Mouse (Mus musculus) erythroid progenitor cell, adult 5-6 weeks (primary cell): ENCODE data around the gene Gm43720. TPM values are rescaled to one million over a fixed set of nuclear protein-coding genes. Genes with fewer than 3 reads are reported as not detected.
"Not testable (repeated sequence)": the region's sequence is repeated elsewhere in the genome, so short reads cannot be mapped to it uniquely, and the experiment has no call there.

Experiments used
- ATAC-seq: replicated peaks from 2 replicates; pipeline ENCODE4 v1.8.0; 2016; ENCODE audit warnings: moderate number of reproducible peaks, mild to moderate bottlenecking, moderate TSS enrichment, inconsistent platforms; ENCODE audit not compliant: poor library complexity, low FRiP score, severe bottlenecking
- total RNA-seq, 2 experiments: library from RNA; stranded (forward) in 1 of 2; stranded (reverse) in 1 of 2; fragments of 150-400 nt in 1 of 2; fragments of 186-747, 209-891 nt in 1 of 2; gene quantifications; 2 replicates each; pipeline versions ENCODE4 v1.2.3 to v1.2.4; 2015 to 2017; ENCODE audit warnings: low replicate concordance in 2 of 2

Gene Gm43720
- total RNA-seq, 2 experiments from 2014 or later, result not detected

- ATAC-seq, result no peak
These were observed 53.3 kb downstream of the Gm43720 start for GRCm38 (mm10) chr5:138226491-138226890.

DNA sequence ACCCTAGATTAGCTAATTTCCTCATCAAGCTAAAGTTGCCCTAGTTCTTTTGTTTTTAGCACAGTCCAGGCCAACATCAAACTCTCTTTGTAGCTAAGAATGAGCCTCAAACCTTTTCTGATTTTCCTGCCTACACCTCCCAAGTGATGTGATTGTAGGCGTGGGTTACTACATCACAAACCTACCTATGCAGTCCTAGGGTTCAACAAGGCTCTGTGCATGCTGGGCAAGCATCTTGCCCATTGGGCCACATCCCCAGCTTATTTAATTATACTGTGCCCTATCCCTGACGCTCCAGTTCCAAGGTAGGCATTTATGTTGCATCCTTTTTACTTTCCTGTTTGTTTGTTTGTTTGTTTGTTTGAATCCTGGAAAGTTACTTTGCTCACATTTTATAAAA, 54.1 kb downstream of the Gm43720 start, which contains the start of gene Nxpe5:
Nxpe5 (plus strand) TSS at position 199 of the 400 bp plus-strand sequence.
- no peak for ATAC-seq

GRCm38 (mm10) chr5:138223287-138223686, 56.5 kb downstream of the Gm43720 start:
- ATAC-seq, result no peak

DNA sequence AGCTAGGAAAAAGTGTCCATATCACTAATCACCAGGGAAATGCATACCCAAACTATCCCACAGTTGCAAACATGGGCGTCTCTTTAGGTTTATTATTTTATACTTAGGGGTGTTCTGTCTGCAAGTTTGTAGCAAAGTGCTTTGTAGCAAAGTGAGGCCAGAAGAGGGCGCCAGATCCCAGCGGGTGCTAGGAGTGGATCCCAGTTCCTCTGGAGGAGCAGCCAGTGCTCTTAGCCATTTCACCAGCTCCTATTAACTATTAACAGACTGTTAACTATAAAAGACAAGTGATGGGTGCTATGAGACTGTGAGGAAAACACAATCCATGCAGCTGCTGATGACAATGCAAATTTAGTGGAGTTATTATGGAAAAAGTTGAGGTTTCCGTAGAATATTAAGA, 57.6 kb downstream of the Gm43720 start:
- ATAC-seq, result 0 out of 2 replicates have a peak, but pooled peaks have one; percentile 57

DNA sequence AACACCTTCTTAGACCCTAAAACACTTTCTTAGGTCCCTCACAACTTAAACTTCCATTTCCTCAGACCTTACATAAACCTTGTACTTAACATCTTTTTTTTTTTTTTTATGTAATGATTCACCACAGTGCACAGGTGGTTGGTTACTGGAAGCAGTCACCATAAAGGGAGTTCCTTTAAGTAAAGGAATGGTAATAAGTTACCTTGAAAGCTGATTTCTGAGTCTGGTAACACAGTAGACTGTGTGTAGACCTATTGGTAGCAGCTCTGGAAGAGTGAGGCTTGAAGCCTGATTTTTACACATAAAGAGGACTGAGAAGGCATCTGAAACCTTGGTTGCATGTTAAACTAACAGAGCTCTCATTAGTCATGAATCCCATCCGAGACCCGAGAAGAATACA, 59.9 kb downstream of the Gm43720 start:
- no peak for ATAC-seq

- ATAC-seq, result not testable (repeated sequence)
These were observed 63.1 kb downstream of the Gm43720 start for GRCm38 (mm10) chr5:138216632-138217031.

Other genes starting within 250 kb of the Gm43720 start
- not detected in 2 replicates for gene Smok3c, start 226.8 kb downstream of the Gm43720 start, total RNA-seq (2015; ENCODE audit: low replicate concordance)
- not detected in 2 replicates for gene Smok3c, start 226.8 kb downstream of the Gm43720 start, total RNA-seq (2017; ENCODE audit: low replicate concordance)
- 12.6 and 20.5 TPM in 2 replicates for gene Zkscan1, start 194.9 kb downstream of the Gm43720 start, total RNA-seq (2015; ENCODE audit: low replicate concordance)
- gene Zkscan1, start 194.9 kb downstream of the Gm43720 start, total RNA-seq (2017; ENCODE audit: low replicate concordance), result 14.4 and 16.7 TPM in 2 replicates
- gene Zscan21, start 163.1 kb downstream of the Gm43720 start, total RNA-seq (2015; ENCODE audit: low replicate concordance), result 14.7 and 16.6 TPM in 2 replicates
- gene Zscan21, start 163.1 kb downstream of the Gm43720 start, total RNA-seq (2017; ENCODE audit: low replicate concordance), result 5.7 and 12.6 TPM in 2 replicates
- gene Zfp113, start 124.2 kb downstream of the Gm43720 start, total RNA-seq (2015; ENCODE audit: low replicate concordance), result 3.4 and 8.6 TPM in 2 replicates
- 2.0 and 4.1 TPM in 2 replicates for gene Zfp113, start 124.2 kb downstream of the Gm43720 start, total RNA-seq (2017; ENCODE audit: low replicate concordance)
- gene Cops6, start 118.9 kb downstream of the Gm43720 start, total RNA-seq (2015; ENCODE audit: low replicate concordance), result 34.2 and 54.1 TPM in 2 replicates
- gene Cops6, start 118.9 kb downstream of the Gm43720 start, total RNA-seq (2017; ENCODE audit: low replicate concordance), result 10.1 and 22.2 TPM in 2 replicates
- 9.6 and 16.2 TPM in 2 replicates for gene Ap4m1, start 108.0 kb downstream of the Gm43720 start, total RNA-seq (2015; ENCODE audit: low replicate concordance)
- 18.1 and 19.4 TPM in 2 replicates for gene Ap4m1, start 108.0 kb downstream of the Gm43720 start, total RNA-seq (2017; ENCODE audit: low replicate concordance)
- 218 and 223 TPM in 2 replicates for gene Mcm7, start 107.5 kb downstream of the Gm43720 start, total RNA-seq (2015; ENCODE audit: low replicate concordance)
- gene Mcm7, start 107.5 kb downstream of the Gm43720 start, total RNA-seq (2017; ENCODE audit: low replicate concordance), result 304 and 424 TPM in 2 replicates
- gene Taf6, start 92.5 kb downstream of the Gm43720 start, total RNA-seq (2015; ENCODE audit: low replicate concordance), result 40.4 and 42.3 TPM in 2 replicates
- gene Taf6, start 92.5 kb downstream of the Gm43720 start, total RNA-seq (2017; ENCODE audit: low replicate concordance), result 21.8 and 30.3 TPM in 2 replicates
- 13.0 and 23.8 TPM in 2 replicates for gene Cnpy4, start 92.5 kb downstream of the Gm43720 start, total RNA-seq (2015; ENCODE audit: low replicate concordance)
- 23.5 and 29.3 TPM in 2 replicates for gene Cnpy4, start 92.5 kb downstream of the Gm43720 start, total RNA-seq (2017; ENCODE audit: low replicate concordance)
- 0.72 TPM in 1 of 2 replicates, not detected in the other for gene Mblac1, start 85.6 kb downstream of the Gm43720 start, total RNA-seq (2015; ENCODE audit: low replicate concordance)
- gene Mblac1, start 85.6 kb downstream of the Gm43720 start, total RNA-seq (2017; ENCODE audit: low replicate concordance), result 0.53 and 1.4 TPM in 2 replicates
- gene Nxpe5, start 54.1 kb downstream of the Gm43720 start, total RNA-seq (2015; ENCODE audit: low replicate concordance), result 0.84 and 1.1 TPM in 2 replicates
- gene Nxpe5, start 54.1 kb downstream of the Gm43720 start, total RNA-seq (2017; ENCODE audit: low replicate concordance), result 0.39 TPM in 1 of 2 replicates, not detected in the other
- 22.3 and 26.4 TPM in 2 replicates for gene Lamtor4, start 24.5 kb downstream of the Gm43720 start, total RNA-seq (2015; ENCODE audit: low replicate concordance)
- 4.6 and 5.4 TPM in 2 replicates for gene Lamtor4, start 24.5 kb downstream of the Gm43720 start, total RNA-seq (2017; ENCODE audit: low replicate concordance)
- gene BC037034, start 15.9 kb downstream of the Gm43720 start, total RNA-seq (2015; ENCODE audit: low replicate concordance), result 15.5 and 16.8 TPM in 2 replicates
- 7.6 and 8.9 TPM in 2 replicates for gene BC037034, start 15.9 kb downstream of the Gm43720 start, total RNA-seq (2017; ENCODE audit: low replicate concordance)
- gene Gal3st4, start 7.1 kb downstream of the Gm43720 start, total RNA-seq (2015; ENCODE audit: low replicate concordance), result not detected in 2 replicates
- not detected in 2 replicates for gene Gal3st4, start 7.1 kb downstream of the Gm43720 start, total RNA-seq (2017; ENCODE audit: low replicate concordance)
- not detected in 2 replicates for gene Gpc2, start within 50 bp of the Gm43720 start, total RNA-seq (2015; ENCODE audit: low replicate concordance)
- gene Gpc2, start within 50 bp of the Gm43720 start, total RNA-seq (2017; ENCODE audit: low replicate concordance), result 0.39 TPM in 1 of 2 replicates, not detected in the other
- 52.4 and 92.6 TPM in 2 replicates for gene Stag3, start 282 bp upstream of the Gm43720 start, total RNA-seq (2015; ENCODE audit: low replicate concordance)
- gene Stag3, start 282 bp upstream of the Gm43720 start, total RNA-seq (2017; ENCODE audit: low replicate concordance), result 51.5 and 56.2 TPM in 2 replicates
- not detected in 2 replicates for gene Pvrig, start 62.0 kb upstream of the Gm43720 start, total RNA-seq (2015; ENCODE audit: low replicate concordance)
- not detected in 2 replicates for gene Pvrig, start 62.0 kb upstream of the Gm43720 start, total RNA-seq (2017; ENCODE audit: low replicate concordance)
- gene Zfp157, start 161.5 kb upstream of the Gm43720 start, total RNA-seq (2015; ENCODE audit: low replicate concordance), result 1.7 TPM in 1 of 2 replicates, not detected in the other
- 1.7 and 3.3 TPM in 2 replicates for gene Zfp157, start 161.5 kb upstream of the Gm43720 start, total RNA-seq (2017; ENCODE audit: low replicate concordance)